Comparison of ENCODE assay signal across 8 mouse cellular contexts in the genomic region with DNA sequence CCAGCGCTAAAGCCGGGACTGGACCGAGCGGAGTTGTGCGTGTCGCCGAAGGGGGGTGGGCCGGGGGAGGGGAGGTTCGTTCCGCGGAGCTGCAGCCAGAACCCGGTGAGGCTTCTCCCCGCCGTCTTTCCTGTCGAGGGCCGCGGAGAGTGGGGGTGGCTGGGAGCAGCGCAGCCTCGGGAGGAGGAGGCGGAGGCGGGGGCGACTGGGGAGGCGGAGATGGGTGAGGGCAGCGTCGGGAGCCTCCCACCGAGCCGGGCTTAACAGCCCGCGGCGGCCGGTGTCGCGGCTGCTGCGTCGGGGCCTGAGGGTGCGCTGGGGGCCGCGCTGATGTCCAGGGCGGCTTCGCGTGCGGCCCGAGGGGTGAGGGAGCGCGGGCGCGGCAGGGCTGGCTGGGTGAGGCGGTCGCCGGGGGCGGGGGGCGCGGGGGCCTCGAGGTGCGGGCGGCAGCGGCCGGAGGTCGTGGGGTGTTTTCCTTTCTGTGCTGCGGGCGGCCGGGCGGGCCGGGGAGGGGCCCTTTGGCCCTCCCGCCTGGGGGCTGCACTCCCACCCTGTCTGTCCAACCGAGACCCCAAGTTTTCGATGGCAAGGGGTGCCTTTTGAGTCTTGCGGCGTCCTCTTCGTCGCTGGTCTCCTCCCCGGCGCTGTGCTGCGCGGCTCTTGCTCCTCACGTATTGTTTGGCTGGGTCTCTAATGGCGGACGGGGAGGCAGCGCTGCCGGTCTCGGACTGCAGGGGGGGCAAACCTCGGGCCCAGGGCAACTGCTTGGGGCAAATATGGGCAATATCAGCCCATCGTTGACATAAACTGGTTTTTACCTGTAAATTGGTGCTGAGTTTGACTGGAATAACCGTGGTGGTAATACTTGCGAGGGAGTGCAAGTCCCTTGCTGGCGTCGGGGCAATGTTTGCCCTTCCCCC. TPM values are rescaled to one million over a fixed set of nuclear protein-coding genes. Genes with fewer than 3 reads are reported as not detected.
DNase-seq lines count a peak whose midpoint lies in the region; ATAC-seq lines count a peak whose summit lies in the region.
"Not testable (repeated sequence)": the region's sequence is repeated elsewhere in the genome, so short reads cannot be mapped to it uniquely, and the experiment has no call there.

A gene (plus strand): TSS at position 60 of the 920 bp plus-strand sequence.

- H3K36me3 ChIP-seq in forebrain, embryonic 10.5 days (replicated peaks) = peaks cover 37% of the 10 kb centered on the region
- peaks cover 28% of the 10 kb centered on the region for H3K36me3 ChIP-seq in heart, embryonic 14.5 days (ENCODE audit: control insufficient read depth, insufficient read depth, low read length)
- H3K36me3 ChIP-seq in liver, embryonic 13.5 days; stomach, embryonic 14.5 days (ENCODE audit: control insufficient read depth, insufficient read depth, low read length): not testable (repeated sequence)

- WGBS in forebrain, embryonic 10.5 days = under 1% methylated on average over 47 of the region's 87 CpGs
- WGBS in heart, embryonic 14.5 days = under 1% methylated on average over 33 of the region's 87 CpGs
- 0% methylated on average over 22 of the region's 87 CpGs for WGBS in liver, embryonic 13.5 days (ENCODE audit: insufficient replicate concordance)
- under 1% methylated on average over 32 of the region's 87 CpGs for WGBS in stomach, embryonic 14.5 days

- H3K27me3 ChIP-seq in forebrain, embryonic 10.5 days (ENCODE audit: poor library complexity, severe bottlenecking); heart, embryonic 14.5 days (ENCODE audit: control insufficient read depth, insufficient read depth, low read length); liver, embryonic 13.5 days; stomach, embryonic 14.5 days (ENCODE audit: control insufficient read depth, insufficient read depth, low read length): not testable (repeated sequence)

- H3K9me3 ChIP-seq in forebrain, embryonic 10.5 days; heart, embryonic 14.5 days (ENCODE audit: control insufficient read depth, low read length); liver, embryonic 13.5 days (replicated peaks); stomach, embryonic 14.5 days (ENCODE audit: control insufficient read depth, low read depth, low read length): not testable (repeated sequence)

- ATAC-seq in heart, embryonic 14.5 days (ENCODE audit: insufficient number of reproducible peaks, insufficient read depth, low FRiP score, low read depth) = not testable (repeated sequence)
- ATAC-seq in liver, embryonic 13.5 days (ENCODE audit: low read depth) = peak; percentile 79
- ATAC-seq in stomach, embryonic 14.5 days (ENCODE audit: insufficient number of reproducible peaks, insufficient read depth, low FRiP score, low read depth) = 0 out of 2 replicates have a peak, but pooled peaks have one; percentile 0

- peak within 1 kb of the TSS; percentile 90 for H3K4me3 ChIP-seq in forebrain, embryonic 10.5 days
- H3K4me3 ChIP-seq in heart, embryonic 14.5 days (ENCODE audit: control insufficient read depth in 1 of 2, insufficient read depth in 1 of 2, low read depth in 1 of 2, low read length in 2 of 2) = peak within 1 kb of the TSS; percentile 84 to 98
- peak within 1 kb of the TSS; percentile 86 for H3K4me3 ChIP-seq in liver, embryonic 13.5 days (replicated peaks)
- H3K4me3 ChIP-seq in stomach, embryonic 14.5 days (ENCODE audit: low read depth, low read length) = peak within 1 kb of the TSS; percentile 65

- peaks cover 20% of the 10 kb centered on the region for H3K4me1 ChIP-seq in forebrain, embryonic 10.5 days
- not testable (repeated sequence) for H3K4me1 ChIP-seq in heart, embryonic 14.5 days (ENCODE audit: control insufficient read depth in 2 of 2, insufficient read depth in 2 of 2, low read length in 2 of 2)
- H3K4me1 ChIP-seq in liver, embryonic 13.5 days (replicated peaks) = peaks cover 30% of the 10 kb centered on the region
- H3K4me1 ChIP-seq in stomach, embryonic 14.5 days (ENCODE audit: control insufficient read depth, insufficient read depth, low read length) = peaks cover 10% of the 10 kb centered on the region; the same call in 1 of the 2 replicates

- peak within 1 kb of the TSS; percentile 85 for H3K4me2 ChIP-seq in heart, embryonic 14.5 days (ENCODE audit: low read length)
- H3K4me2 ChIP-seq in liver, embryonic 13.5 days = peak within 1 kb of the TSS; percentile 96
- peak within 1 kb of the TSS; percentile 70 for H3K4me2 ChIP-seq in stomach, embryonic 14.5 days (replicated peaks; ENCODE audit: low read depth, low read length)

- peak within 1 kb of the TSS; percentile 96 for H3K9ac ChIP-seq in heart, embryonic 14.5 days (ENCODE audit: low read length)
- H3K9ac ChIP-seq in liver, embryonic 13.5 days = peak within 1 kb of the TSS; percentile 88
- H3K9ac ChIP-seq in stomach, embryonic 14.5 days (replicated peaks; ENCODE audit: low read depth, low read length) = peak within 1 kb of the TSS; percentile 91

- peak within 1 kb of the TSS; percentile 99 for H3K27ac ChIP-seq in forebrain, embryonic 10.5 days
- peak within 1 kb of the TSS; percentile 99 to 100 for H3K27ac ChIP-seq in heart, embryonic 14.5 days (replicated peaks in 1 of 2; ENCODE audit: control insufficient read depth in 1 of 2, insufficient read depth in 1 of 2, low read depth in 2 of 2, low read length in 2 of 2)
- H3K27ac ChIP-seq in liver, embryonic 13.5 days = peak within 1 kb of the TSS; percentile 91
- H3K27ac ChIP-seq in stomach, embryonic 14.5 days (ENCODE audit: low read length) = peak within 1 kb of the TSS; percentile 99

- peak; percentile 78 to 84 for DNase-seq in CD8-positive naive resting alpha-beta T cell, adult 2 months (ENCODE audit: low read depth in 2 of 2, low spot score in 2 of 2)
- peak; percentile 53 for DNase-seq in c-Kit-positive CD71-negative TER-119-negative erythroid progenitor cells, embryonic 14.5 days (ENCODE audit: low read depth)
- DNase-seq in forebrain, embryonic 10.5 days (ENCODE audit: extremely low spot score, low spot score) = peak; percentile 81
- DNase-seq in kidney, postnatal 14 days = peak; percentile 81
- peak; percentile 70 for DNase-seq in liver, embryonic 13.5 days
- DNase-seq in natural killer cell, adult 2 months (ENCODE audit: low spot score in 2 of 2) = peak; percentile 80 to 85

RNA-seq across cellular contexts. Expression of the gene that starts here (rescaled TPM):
- 64.4 and 70.6 TPM in 2 replicates for polyA plus RNA-seq in forebrain, embryonic 10.5 days (2016; fragmentation: Nextera tagmentation; extraction: Ambion mirVana)
- polyA plus RNA-seq in heart, embryonic 14.5 days (2014; fragmentation: Nextera tagmentation; extraction: Ambion mirVana) = 28.3 and 30.2 TPM in 2 replicates
- polyA plus RNA-seq in liver, embryonic 13.5 days (2015; fragmentation: Nextera tagmentation; extraction: Ambion mirVana) = 6.4 and 11.6 TPM in 2 replicates
- polyA plus RNA-seq in stomach, embryonic 14.5 days (2014; fragmentation: Nextera tagmentation; extraction: Ambion mirVana) = 47.3 and 54.0 TPM in 2 replicates
